Mouse (Mus musculus) lung, adult 2 months (tissue): Measurements from ENCODE around the gene Grsf1.

ENCODE experiments used
- CTCF ChIP-seq: fragments of 200-500 bp; IDR thresholded peaks from 2 replicates; pipeline ENCODE4 v1.5.1; 2011; ENCODE audit warnings: mild to moderate bottlenecking, low read length, control low read depth; ENCODE audit not compliant: insufficient read depth
- POLR2A ChIP-seq: fragments of 200-500 bp; IDR thresholded peaks from 2 replicates; pipeline ENCODE4 v1.6.1; 2011; ENCODE audit warnings: low read depth, mild to moderate bottlenecking, control low read depth, low read length, borderline replicate concordance; ENCODE audit errors: extremely low read depth

DNA sequence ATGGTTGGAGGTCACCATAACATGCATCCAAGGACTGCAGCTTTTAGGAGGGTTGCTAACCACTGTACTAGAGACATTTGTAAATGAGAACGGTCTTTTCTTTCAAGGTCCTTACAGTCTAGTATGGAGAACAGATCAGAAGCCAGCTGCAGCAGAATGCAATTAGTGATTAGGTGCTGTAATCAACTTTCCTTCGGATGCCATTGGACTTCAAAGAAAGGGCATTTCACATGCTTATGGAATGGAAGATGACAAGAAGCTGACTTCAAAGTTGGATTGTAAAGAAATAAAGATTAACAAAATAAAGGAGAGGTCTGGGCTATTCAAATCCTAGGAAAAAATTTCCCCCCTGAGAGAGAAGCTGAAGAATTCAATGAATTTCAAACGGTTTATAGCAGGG lies 8.3 kb upstream of the Grsf1 start:
- TF ChIP-seq POLR2A (no peak), CTCF (no peak)
